Mouse (Mus musculus) cerebellum, adult 9-11 months (tissue): Measurements from ENCODE around the gene Tecpr2.

Experiments
- DNase-seq: peaks from one replicate; pipeline ENCODE4 v3.0.0; 2022

Tecpr2 gene

DNA sequence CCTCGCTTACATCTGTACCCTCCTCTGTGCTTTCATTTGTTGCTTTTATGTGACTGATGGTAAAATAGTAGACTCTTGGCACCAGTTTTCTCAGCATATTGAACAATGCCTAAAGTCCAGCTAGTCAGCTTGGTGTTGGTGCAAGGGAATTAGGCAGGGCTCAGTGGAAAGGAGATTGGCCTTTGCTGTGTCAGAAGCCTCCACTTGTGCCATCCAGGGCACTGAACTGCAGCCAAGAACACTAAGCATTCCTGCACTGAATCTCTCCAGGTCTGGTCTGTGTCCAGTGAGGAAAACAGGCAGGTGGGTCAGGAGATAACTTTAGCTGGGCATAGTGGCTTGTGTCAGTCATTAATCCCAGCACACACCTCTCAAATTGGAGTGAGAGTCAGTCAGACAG is 60.3 kb downstream of the Tecpr2 start:
- DNase-seq = peak; percentile 68

DNA sequence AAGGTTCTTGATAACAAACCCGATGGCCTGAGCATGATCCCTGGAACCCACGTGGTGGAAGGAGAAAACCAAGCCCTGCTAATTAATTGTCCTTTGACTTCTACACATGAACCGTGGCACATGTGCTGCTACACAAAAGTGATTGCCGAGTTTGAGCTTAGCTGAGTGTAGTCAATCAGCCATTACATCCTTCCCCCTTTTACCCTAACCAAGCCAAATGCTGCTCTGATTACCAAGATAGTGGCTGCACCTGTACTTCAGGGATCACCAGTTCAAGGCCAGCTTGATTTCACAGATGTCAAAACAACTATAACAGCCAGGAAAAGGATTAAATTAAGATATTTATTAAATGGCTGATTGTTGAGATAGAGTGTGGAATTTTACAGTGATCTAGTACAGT is 61.1 kb downstream of the Tecpr2 start:
- DNase-seq = no peak

- DNase-seq = no peak
Observed at GRCm38 (mm10) chr12:110951236-110951635, 62.2 kb downstream of the Tecpr2 start.

DNA sequence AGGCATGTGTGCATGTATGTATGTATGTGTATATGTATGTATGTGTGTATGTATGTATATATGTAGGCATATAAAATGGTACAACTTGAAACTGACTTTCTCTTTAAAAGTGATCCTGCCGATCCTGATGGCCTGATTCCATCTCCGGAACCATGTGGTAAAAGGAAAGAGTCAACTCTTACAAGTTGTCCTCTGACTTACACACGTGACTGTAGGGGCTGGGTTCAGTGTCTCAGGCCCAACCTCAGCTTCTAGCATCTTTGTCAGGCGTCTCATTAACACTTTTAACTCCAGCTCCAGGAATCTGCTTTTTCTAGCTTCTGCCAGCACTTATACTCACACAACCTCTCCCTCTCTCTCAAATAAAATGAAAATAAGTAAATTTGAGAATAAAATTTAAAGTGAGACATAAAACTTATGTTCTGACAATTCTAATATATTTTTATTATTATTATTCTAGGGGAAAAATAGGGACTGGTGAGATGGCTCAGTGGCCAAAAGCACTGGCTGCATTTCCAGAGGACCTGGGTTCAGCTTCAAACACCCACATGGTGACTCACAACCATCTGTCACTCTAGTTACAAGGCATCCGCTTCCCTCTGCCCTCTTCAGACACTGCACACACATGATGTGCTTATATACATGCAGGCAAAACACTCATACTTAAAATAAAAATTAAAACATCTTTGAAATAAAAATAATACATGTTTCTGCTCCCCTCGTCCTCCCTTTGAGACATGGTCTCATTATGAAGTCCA is 63.7 kb downstream of the Tecpr2 start:
- DNase-seq = peak; percentile 76

DNA sequence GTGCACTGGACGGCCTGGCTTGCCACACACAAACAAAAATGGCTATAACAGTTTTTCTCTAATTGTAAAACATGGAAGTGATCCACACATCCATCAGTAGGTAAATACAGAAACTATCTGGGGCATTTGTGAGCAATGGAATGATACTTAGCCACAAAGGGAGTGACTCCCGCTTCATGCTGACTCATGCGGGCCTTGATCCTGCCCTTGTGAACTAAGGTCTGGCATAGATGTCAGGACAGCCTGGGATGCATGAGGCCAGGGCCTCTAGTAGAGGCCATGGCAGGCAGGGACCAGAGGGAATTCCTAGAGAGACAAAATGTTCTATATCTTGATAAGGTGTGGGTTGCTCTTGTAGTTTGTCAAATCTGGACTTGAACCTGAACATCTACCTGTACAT is 64.4 kb downstream of the Tecpr2 start:
- no peak for DNase-seq

- no peak for DNase-seq
Observed at GRCm38 (mm10) chr12:110953900-110954299, 64.8 kb downstream of the Tecpr2 start.

DNA sequence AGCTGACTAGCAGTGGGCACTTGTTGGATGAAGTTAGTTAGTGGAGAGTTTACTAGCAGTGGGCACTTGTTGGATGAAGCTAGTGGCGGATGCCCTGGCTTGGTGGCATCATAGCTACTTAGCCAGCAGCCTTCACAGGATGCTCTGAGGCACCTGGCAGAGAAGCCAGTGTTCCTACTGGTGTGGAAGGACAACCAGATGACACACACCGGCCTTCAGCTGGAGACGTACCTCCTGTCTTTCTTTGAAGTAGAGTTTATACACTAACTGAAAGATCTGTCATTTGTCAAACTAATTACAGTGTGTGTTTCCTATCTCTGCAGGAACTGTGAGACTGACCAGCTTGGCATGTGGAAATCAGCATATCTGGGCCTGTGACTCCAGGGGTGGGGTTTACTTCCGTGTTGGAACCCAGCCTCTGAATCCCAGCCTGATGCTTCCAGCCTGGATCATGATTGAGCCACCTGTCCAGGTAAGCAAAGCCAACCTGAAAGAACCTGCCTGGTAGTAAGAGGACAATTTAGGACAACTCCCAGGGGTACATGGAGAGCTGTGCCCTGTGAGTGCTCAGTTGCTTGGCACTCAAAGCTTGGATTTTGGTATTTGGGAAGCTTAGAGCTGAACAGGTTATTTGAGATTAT is 65.4 kb downstream of the Tecpr2 start:
- peak; percentile 83 for DNase-seq

DNA sequence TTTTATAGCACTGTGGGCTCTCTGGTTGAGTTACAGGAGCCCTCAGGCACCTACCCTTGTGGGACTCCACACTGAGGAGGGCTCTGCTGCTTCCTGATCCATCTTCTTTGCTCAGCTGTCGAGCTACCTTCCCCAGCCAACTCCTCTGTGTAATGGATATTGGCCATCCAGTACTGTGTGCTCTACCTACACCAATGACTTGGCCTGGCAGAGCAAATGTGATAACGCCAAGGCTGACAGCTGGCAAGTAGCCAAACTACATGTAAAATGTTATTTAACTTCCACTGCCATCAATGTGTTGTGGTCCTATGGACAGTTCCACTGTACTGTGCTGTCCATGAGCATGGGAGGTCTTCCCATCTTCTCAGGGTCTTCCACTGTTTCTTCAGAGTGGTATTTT is 72.9 kb downstream of the Tecpr2 start:
- DNase-seq = no peak

GRCm38 (mm10) chr12:110965500-110965899 is 76.4 kb downstream of the Tecpr2 start:
- no peak for DNase-seq

GRCm38 (mm10) chr12:110966079-110966478 is 77.0 kb downstream of the Tecpr2 start:
- DNase-seq = no peak

GRCm38 (mm10) chr12:110967146-110967545 is 78.1 kb downstream of the Tecpr2 start:
- DNase-seq = no peak

DNA sequence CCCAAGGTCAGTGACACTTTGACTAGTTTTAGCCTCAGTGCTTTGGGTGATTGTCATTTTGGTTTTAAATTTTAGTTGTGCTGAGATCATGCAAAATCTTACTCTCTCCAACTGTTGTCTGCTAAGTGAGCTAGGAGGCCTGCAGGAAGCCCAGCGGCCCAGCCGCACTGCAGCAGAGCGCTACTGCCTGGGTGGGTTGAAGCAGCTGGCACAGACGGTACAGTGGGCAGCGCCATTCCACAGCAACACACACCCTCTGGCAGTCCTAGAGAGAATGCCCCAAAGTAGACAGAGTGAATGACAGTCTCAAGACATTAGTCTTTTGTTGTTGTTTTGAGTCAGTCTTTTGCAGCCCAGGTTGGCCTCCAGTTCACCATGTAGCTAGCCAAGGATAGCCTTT is 81.3 kb downstream of the Tecpr2 start:
- DNase-seq = no peak

DNA sequence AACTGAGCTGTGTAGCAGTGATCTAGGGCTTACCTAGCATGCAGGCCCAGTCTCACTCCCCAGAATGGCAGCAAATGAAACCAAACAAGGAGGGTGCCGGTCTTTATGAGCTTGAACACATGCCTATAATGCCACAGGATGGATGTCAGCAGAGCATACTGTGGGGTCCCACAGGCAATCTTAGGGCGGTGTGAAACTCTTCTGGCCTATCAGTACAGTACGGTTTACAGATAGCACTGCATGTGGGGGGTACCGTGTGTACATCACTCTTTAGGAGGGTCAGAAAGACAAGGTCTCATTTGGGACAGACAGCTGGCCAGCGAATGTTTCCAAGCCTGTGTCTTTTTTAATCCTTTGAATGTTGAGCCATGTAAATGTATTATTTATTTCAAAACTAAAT is 82.9 kb downstream of the Tecpr2 start:
- DNase-seq = no peak

- DNase-seq = no peak
Observed at GRCm38 (mm10) chr12:110973829-110974228, 84.8 kb downstream of the Tecpr2 start.

DNA sequence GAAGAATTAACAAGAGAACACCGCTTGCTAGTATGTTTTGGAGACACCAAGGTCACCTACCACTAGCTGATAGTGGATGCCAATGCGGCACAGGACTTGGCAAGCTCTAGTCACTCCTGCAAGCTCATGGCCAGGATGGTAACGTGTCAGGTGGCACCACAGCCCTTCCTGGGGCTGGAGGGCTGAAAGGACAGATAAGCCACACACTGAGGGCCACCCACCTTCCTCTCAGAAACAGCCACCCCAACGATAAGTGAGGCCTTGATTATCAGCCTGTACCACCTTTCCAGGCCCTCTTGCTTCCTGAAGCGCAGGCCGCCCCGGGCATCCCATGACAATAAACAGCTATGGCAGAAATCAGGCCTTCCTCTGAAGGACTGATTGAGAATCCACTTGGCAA is 85.2 kb downstream of the Tecpr2 start:
- peak; percentile 59 for DNase-seq

DNA sequence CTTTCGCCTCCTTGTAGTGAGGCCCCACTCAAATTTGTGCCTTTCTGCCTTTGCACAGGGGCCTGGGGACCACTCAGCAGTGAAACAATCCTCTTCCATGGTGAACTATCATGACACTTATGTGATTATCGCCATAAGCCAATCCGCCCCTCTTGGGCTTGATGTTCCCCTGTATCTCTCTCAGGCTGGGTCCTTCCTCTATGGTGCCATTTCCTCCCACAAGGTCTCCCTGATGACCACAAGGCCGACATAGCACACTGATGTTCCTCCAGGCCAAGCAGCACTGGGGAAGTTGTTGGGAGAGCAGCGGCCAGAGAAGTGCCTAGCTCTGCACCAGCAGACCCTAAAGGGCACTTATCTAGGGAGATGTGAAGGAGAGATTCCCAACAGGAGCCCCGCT is 85.7 kb downstream of the Tecpr2 start:
- no peak for DNase-seq

DNA sequence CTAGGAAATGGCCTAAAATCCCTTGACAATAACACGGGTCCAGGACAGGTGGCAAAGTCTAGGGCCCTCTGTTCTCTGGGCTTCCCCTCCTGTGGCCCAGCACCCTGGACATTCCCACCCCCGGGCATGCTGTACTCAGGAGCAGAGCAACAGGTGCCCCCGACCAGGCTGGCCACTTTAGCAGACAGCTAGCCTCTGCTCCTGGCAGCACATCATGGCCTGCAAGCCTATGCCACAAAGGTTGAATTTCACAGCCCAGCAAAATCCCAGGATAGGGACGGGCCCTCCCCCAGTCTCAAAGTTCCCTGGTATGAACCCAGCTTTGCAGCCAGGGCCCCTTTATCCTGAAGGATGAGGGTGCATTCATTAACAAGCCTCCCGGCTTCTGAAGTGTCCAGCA is 86.3 kb downstream of the Tecpr2 start:
- DNase-seq = no peak

GRCm38 (mm10) chr12:110975838-110976468 is 86.9 kb downstream of the Tecpr2 start:
- no peak for DNase-seq

DNA sequence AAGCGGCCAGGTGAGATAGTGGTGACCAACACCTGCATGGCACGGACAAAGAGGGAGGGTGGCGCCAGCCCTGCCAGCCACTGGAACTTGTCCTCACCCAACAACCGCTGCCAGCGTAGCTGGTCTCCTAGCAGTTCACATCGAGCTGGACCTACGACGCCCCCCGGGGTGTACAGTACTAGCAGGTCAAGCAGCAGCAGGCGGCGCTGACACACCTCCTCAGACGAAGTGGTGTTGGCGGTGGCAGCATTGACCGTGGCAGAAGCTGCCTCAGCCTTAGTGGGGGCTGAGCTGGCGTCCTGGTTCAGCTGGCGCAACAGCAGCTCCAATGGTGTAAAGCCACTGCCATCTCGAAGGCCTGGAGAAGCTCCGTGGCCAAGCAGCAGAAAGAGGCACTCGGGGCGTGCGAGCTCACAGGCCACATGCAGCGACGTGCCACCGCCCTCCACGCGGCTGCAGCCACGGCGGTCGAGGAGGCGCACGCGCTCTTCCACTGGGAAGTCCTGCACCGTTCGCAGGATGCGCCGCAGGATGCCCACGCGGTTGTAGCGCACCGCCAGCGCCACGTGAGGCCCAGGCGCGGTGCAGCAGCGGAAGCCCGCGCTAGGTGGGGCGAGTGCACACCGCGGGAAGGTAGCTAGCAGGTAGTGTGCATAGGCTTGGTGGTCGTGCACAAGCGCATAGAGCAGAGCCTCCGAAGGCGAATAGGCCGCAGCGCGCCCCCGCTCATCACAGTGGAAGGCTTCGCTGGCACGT is 87.7 kb downstream of the Tecpr2 start:
- DNase-seq = peak; percentile 66

- no peak for DNase-seq
Observed at GRCm38 (mm10) chr12:110977345-110977733, 88.3 kb downstream of the Tecpr2 start.

GRCm38 (mm10) chr12:110977896-110978606 is 89.0 kb downstream of the Tecpr2 start:
- peak; percentile 77 for DNase-seq

DNA sequence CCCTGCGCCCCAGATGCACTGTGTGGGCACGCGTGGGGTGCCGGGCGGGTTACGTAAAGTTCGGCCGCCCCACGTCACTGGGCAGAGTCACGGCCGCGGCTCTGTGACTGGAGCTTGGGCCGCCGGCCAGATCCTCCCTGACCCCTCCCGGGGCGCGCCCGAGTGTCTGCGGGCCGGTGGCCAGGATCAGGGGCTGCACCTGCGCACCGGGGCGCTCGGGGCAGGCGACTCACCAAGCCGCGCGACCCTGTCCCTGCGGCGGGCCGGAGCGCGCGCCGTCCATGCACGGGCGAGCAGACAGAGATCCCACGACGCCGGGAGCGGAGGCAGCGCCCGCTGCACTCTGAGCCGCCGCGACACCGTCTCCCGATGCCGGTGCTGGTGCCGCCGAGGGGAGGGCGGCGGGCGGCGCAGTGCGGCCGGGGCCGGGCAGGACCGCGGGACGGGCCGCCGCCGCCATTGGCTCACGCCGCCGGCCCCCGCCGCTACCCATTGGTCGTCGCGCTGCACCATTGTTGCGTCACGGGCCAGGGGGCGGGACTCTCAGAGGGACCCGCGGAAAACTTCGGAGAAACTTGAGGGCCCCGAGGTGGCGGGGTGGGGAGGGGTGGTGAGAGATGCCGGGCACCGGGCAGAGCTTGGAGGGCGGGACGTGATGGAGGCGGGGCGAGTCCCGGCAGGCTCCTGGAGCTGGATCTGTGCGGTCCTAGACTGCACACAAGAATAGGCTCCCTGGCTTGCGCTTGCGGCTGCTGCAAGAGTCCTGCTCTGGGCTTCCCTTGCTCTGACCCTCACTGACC is 89.7 kb downstream of the Tecpr2 start, which contains the start of gene Ankrd9:
Gene Ankrd9, minus strand, starts transcription at position 434 of the 800 bp plus-strand sequence.
- peak; percentile 93 for DNase-seq
